Mouse (Mus musculus): Measurements from ENCODE around the gene Srms.

DNA sequence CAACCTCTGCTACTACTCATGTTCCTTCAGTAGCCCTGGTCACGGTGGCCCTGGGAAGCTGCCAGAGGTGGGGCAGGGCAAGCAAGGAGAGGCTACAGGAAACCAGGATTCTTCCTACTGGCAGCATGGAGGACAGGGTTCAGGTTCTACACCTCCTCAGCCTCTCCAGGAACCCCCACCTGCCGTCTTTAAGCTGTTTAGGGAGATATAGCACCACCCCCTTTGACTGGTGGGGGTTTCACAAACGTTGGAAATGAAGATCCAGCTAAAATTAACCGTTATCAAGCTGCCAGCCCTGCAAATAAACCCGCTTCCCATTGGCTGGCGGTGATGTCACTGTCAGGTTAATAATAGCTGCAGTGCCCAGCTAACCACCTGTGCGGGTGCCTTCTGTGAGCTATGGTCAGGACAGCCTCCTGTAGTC lies 53.9 kb downstream of the Srms start:
- TF ChIP-seq CTCF (IDR thresholded peaks at IDR 0.05) (no peak), EP300 (IDR thresholded peaks at IDR 0.05) (no peak)

Data from lung, postnatal 0 days (tissue).